In genomic region chr9:112841473-112841872, GRCm38 (mm10) we compare ENCODE assay signal across 25 mouse cellular contexts.
"Had no signal": no experiment of that assay in that cellular context is flagged by ENCODE, and none has a peak within 500 bp of the region (broad histone marks: within the 10 kb centered on the region; RNA-seq: fewer than 3 reads in every experiment).

No protein-coding gene starts in this region.

- H3K36me3 ChIP-seq: heart, embryonic 13.5 days; heart, embryonic 15.5 days; hindbrain, embryonic 13.5 days; hindbrain, embryonic 15.5 days; kidney, embryonic 15.5 days; limb, embryonic 13.5 days; limb, embryonic 15.5 days; liver, embryonic 12.5 days had no signal

- H3K9ac ChIP-seq: heart, embryonic 13.5 days; heart, embryonic 15.5 days; hindbrain, embryonic 13.5 days; hindbrain, embryonic 15.5 days; kidney, embryonic 15.5 days; limb, embryonic 13.5 days; limb, embryonic 15.5 days; liver, embryonic 12.5 days; liver, embryonic 14.5 days had no signal

- H3K27ac ChIP-seq: heart, adult 2 months; heart, embryonic 13.5 days; heart, embryonic 15.5 days; hindbrain, embryonic 13.5 days; hindbrain, embryonic 15.5 days; hindbrain, postnatal 0 days; kidney, embryonic 15.5 days; limb, embryonic 13.5 days; limb, embryonic 15.5 days; liver, embryonic 12.5 days; liver, embryonic 14.5 days had no signal

- H3K4me3 ChIP-seq: heart, adult 2 months; heart, embryonic 13.5 days; heart, embryonic 15.5 days; hindbrain, embryonic 13.5 days; hindbrain, embryonic 15.5 days; kidney, embryonic 15.5 days; limb, embryonic 13.5 days; limb, embryonic 15.5 days; liver, embryonic 12.5 days had no signal

- H3K9me3 ChIP-seq: heart, embryonic 13.5 days; heart, embryonic 15.5 days; hindbrain, embryonic 13.5 days; hindbrain, embryonic 15.5 days; kidney, embryonic 15.5 days; limb, embryonic 13.5 days; limb, embryonic 15.5 days; liver, embryonic 12.5 days had no signal

- H3K4me2 ChIP-seq: heart, embryonic 11.5 days; heart, embryonic 13.5 days; heart, embryonic 15.5 days; hindbrain, embryonic 13.5 days; hindbrain, embryonic 15.5 days; kidney, embryonic 15.5 days; limb, embryonic 13.5 days; limb, embryonic 15.5 days; liver, embryonic 12.5 days had no signal

- H3K4me1 ChIP-seq: heart, embryonic 13.5 days; heart, embryonic 15.5 days; hindbrain, embryonic 13.5 days; hindbrain, embryonic 15.5 days; kidney, embryonic 15.5 days; limb, embryonic 15.5 days; liver, embryonic 12.5 days had no signal

- H3K27me3 ChIP-seq: heart, embryonic 13.5 days; heart, embryonic 15.5 days; hindbrain, embryonic 13.5 days; hindbrain, embryonic 15.5 days; kidney, embryonic 15.5 days; limb, embryonic 13.5 days; limb, embryonic 15.5 days; liver, embryonic 12.5 days had no signal

- ATAC-seq: hindbrain, postnatal 0 days; intestine, embryonic 16.5 days; liver, embryonic 12.5 days had no signal

- DNase-seq: gastrocnemius, postnatal 14 days; gastrocnemius, postnatal 36 days; heart, adult 2 months; heart, postnatal 14 days; heart, postnatal 36 days; kidney, adult 11 months; kidney, adult 2 months; kidney, adult 9 months; kidney, postnatal 36 days; layer of hippocampus, adult 9-11 months; layer of hippocampus, postnatal 36 days; left cerebral cortex, postnatal 4 days; lung, adult 18-20 months had no signal
